Mouse (Mus musculus): ENCODE results near the gene Gpatch3.

- TF ChIP-seq POLR2A (IDR thresholded peaks at IDR 0.05; ENCODE audit: low read depth, low read length) (no peak), CTCF (IDR thresholded peaks at IDR 0.05; ENCODE audit: extremely low read depth, insufficient read length, insufficient replicate concordance, low read depth, low read length) (no peak)
Observed at GRCm38 (mm10) chr4:133613867-133614266, 39.3 kb downstream of the Gpatch3 start.
